Comparison of ENCODE assay signal across 21 mouse cellular contexts in the genomic region with DNA sequence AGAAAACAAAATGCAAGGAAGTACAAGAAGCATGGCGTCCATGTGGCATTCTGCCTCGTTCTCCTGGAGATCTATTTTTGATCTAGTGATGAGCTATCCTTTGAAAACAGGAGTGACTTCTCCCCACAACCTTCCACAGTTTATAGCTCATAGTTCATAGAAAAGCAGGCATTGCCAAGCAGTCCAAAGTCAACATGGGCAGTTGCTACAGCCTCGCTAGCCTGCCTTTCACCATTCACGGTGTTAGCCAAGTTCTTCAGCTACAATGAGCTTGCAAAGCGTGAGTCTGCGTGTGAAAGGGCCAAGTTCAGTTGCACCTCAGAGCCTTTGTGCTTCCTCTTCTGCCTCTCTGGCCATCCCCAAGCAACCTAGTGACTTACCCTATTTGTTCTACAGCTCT.
"Had no signal": no experiment of that assay in that cellular context is flagged by ENCODE, and none has a peak within 500 bp of the region (broad histone marks: within the 10 kb centered on the region; RNA-seq: fewer than 3 reads in every experiment).

No protein-coding gene starts in this region.

- DNase-seq: layer of hippocampus, adult 9-11 months; liver; liver, embryonic 13.5 days; lung, embryonic 14.5 days; right cerebral cortex, adult 18-20 months; right cerebral cortex, postnatal 14 days; right cerebral cortex, postnatal 4 days; thymus, adult 2 months; thymus, postnatal 14 days; thymus, postnatal 4 days had no signal

- H3K4me2 ChIP-seq: limb, embryonic 13.5 days; liver, embryonic 13.5 days; lung, embryonic 14.5 days; midbrain, embryonic 12.5 days; midbrain, embryonic 15.5 days; neural tube, embryonic 12.5 days; neural tube, embryonic 15.5 days had no signal

- H3K27me3 ChIP-seq: limb, embryonic 13.5 days; liver, embryonic 13.5 days; midbrain, embryonic 15.5 days; neural tube, embryonic 12.5 days; neural tube, embryonic 15.5 days had no signal

- H3K9me3 ChIP-seq: limb, embryonic 10.5 days; limb, embryonic 13.5 days; liver, embryonic 13.5 days; midbrain, embryonic 12.5 days; midbrain, embryonic 15.5 days; neural tube, embryonic 12.5 days; neural tube, embryonic 15.5 days had no signal

- ATAC-seq: intestine, postnatal 0 days; lung, postnatal 0 days; midbrain, embryonic 15.5 days had no signal

- H3K9ac ChIP-seq: limb, embryonic 13.5 days; liver, embryonic 13.5 days; lung, embryonic 14.5 days; midbrain, embryonic 12.5 days; midbrain, embryonic 15.5 days; neural tube, embryonic 12.5 days; neural tube, embryonic 15.5 days had no signal

- H3K4me3 ChIP-seq: layer of hippocampus, adult 2 months; limb, embryonic 10.5 days; limb, embryonic 13.5 days; liver, embryonic 13.5 days; midbrain, embryonic 12.5 days; midbrain, embryonic 15.5 days; neural tube, embryonic 12.5 days; neural tube, embryonic 15.5 days had no signal

- H3K27ac ChIP-seq: layer of hippocampus, adult 2 months; limb, embryonic 10.5 days; limb, embryonic 13.5 days; liver, embryonic 13.5 days; macrophage; midbrain, embryonic 12.5 days; midbrain, embryonic 15.5 days; neural tube, embryonic 12.5 days; neural tube, embryonic 15.5 days; stomach, postnatal 0 days had no signal

- H3K36me3 ChIP-seq: limb, embryonic 10.5 days; limb, embryonic 13.5 days; liver, embryonic 13.5 days; midbrain, embryonic 12.5 days; midbrain, embryonic 15.5 days; neural tube, embryonic 12.5 days; neural tube, embryonic 15.5 days had no signal

- H3K4me1 ChIP-seq: limb, embryonic 10.5 days; limb, embryonic 13.5 days; liver, embryonic 13.5 days; midbrain, embryonic 12.5 days; midbrain, embryonic 15.5 days; neural tube, embryonic 12.5 days; neural tube, embryonic 15.5 days had no signal
